15 mouse cellular contexts compared by ENCODE assay signal in the genomic region with DNA sequence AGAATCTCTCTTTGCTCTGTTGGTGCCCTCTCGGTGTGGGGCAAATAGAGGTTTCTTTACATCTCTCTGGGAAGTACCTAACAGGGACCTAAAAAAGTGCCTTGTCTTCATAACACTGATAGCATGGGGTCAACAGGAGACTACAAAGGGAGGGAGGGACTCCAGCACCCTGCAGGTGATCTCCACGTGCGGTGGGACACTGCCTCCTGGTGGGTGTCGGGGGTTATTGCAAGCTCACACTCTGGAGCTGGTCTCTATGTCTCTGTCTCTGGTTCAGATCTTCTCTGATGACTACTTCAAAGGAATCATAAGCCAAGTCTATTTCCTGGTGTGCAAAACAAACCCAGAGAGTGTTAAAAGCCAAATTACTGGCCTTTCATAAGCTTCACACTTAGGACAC. TPM values are rescaled to one million over a fixed set of nuclear protein-coding genes. Genes with fewer than 3 reads are reported as not detected.
DNase-seq lines count a peak whose midpoint lies in the region; ATAC-seq and TF ChIP-seq lines count a peak whose summit lies in the region.
"Had no signal": no experiment of that assay in that cellular context is flagged by ENCODE, and none has a peak within 500 bp of the region (broad histone marks: within the 10 kb centered on the region; RNA-seq: fewer than 3 reads in every experiment).

No protein-coding gene starts in this region.

- no peaks in the 10 kb centered on the region for H3K9me3 ChIP-seq in intestine, postnatal 0 days (ENCODE audit: control insufficient read depth)
- no peaks in the 10 kb centered on the region for H3K9me3 ChIP-seq in intestine, embryonic 15.5 days
- H3K9me3 ChIP-seq: embryonic facial prominence, embryonic 12.5 days; neural tube, embryonic 13.5 days had no signal

- no peak overlapping the region for H3K4me2 ChIP-seq in intestine, postnatal 0 days (replicated peaks; ENCODE audit: low read depth)
- H3K4me2 ChIP-seq in intestine, embryonic 15.5 days (replicated peaks), result no peak overlapping the region
- H3K4me2 ChIP-seq: embryonic facial prominence, embryonic 12.5 days; forebrain, embryonic 13.5 days; neural tube, embryonic 13.5 days had no signal

- no peaks in the 10 kb centered on the region for H3K27me3 ChIP-seq in intestine, postnatal 0 days (replicated peaks; ENCODE audit: control insufficient read depth, insufficient read depth, low read length)
- no peaks in the 10 kb centered on the region for H3K27me3 ChIP-seq in intestine, embryonic 15.5 days (replicated peaks)
- H3K27me3 ChIP-seq in testis, adult 2 months (ENCODE audit: control insufficient read depth, insufficient read depth, low read length), result no peaks in the 10 kb centered on the region
- H3K27me3 ChIP-seq in splenic B cell, adult 2 months (ENCODE audit: control insufficient read depth, insufficient read depth, low read length, poor library complexity, severe bottlenecking), result no peaks in the 10 kb centered on the region; the same call in 1 of the 2 replicates
- H3K27me3 ChIP-seq: embryonic facial prominence, embryonic 12.5 days; forebrain, embryonic 13.5 days; neural tube, embryonic 13.5 days had no signal

- no peak overlapping the region for H3K4me3 ChIP-seq in intestine, postnatal 0 days (ENCODE audit: low read depth, low read length)
- no peak overlapping the region for H3K4me3 ChIP-seq in intestine, embryonic 15.5 days (replicated peaks)
- no peak overlapping the region for H3K4me3 ChIP-seq in testis, adult 2 months (ENCODE audit: control insufficient read depth, low read depth, low read length)
- H3K4me3 ChIP-seq: embryonic facial prominence, embryonic 12.5 days; forebrain, embryonic 13.5 days; midbrain, embryonic 10.5 days; neural tube, embryonic 13.5 days had no signal

- H3K9ac ChIP-seq in intestine, postnatal 0 days (ENCODE audit: low read depth, low read length), result no peak overlapping the region
- H3K9ac ChIP-seq in intestine, embryonic 15.5 days, result no peak overlapping the region
- H3K9ac ChIP-seq: embryonic facial prominence, embryonic 12.5 days; forebrain, embryonic 13.5 days; neural tube, embryonic 13.5 days had no signal

- ATAC-seq in intestine, postnatal 0 days, result no peak
- no peak for ATAC-seq in intestine, embryonic 15.5 days
- ATAC-seq: forebrain, embryonic 13.5 days; intestine, embryonic 16.5 days had no signal

- peak; percentile 44 for TF ChIP-seq CTCF in intestine, postnatal 0 days (IDR thresholded peaks at IDR 0.05; ENCODE audit: low read depth)
- TF ChIP-seq CTCF in testis, adult 2 months (IDR thresholded peaks at IDR 0.05; ENCODE audit: control insufficient read depth, insufficient read depth, insufficient replicate concordance, low read depth, low read length), result peak; percentile 93; the same call in 1 of the 2 replicates

- no peaks in the 10 kb centered on the region for H3K4me1 ChIP-seq in intestine, postnatal 0 days (replicated peaks; ENCODE audit: control insufficient read depth, insufficient read depth, low read length)
- no peaks in the 10 kb centered on the region for H3K4me1 ChIP-seq in intestine, embryonic 15.5 days (replicated peaks)
- H3K4me1 ChIP-seq in testis, adult 2 months (ENCODE audit: control insufficient read depth, insufficient read depth, low read length), result peaks cover 2% of the 10 kb centered on the region

- no peaks in the 10 kb centered on the region for H3K36me3 ChIP-seq in intestine, postnatal 0 days (ENCODE audit: control insufficient read depth, insufficient read depth)
- H3K36me3 ChIP-seq in intestine, embryonic 15.5 days, result no peaks in the 10 kb centered on the region
- no peaks in the 10 kb centered on the region for H3K36me3 ChIP-seq in testis, adult 2 months (ENCODE audit: control insufficient read depth, insufficient read depth, low read length)
- H3K36me3 ChIP-seq in splenic B cell, adult 2 months (ENCODE audit: control insufficient read depth, insufficient read depth, low read length, poor library complexity, severe bottlenecking), result no peaks in the 10 kb centered on the region
- H3K36me3 ChIP-seq: embryonic facial prominence, embryonic 12.5 days; midbrain, embryonic 10.5 days; neural tube, embryonic 13.5 days had no signal

- H3K27ac ChIP-seq in intestine, postnatal 0 days (ENCODE audit: low read depth, low read length), result no peak overlapping the region
- H3K27ac ChIP-seq in intestine, embryonic 15.5 days, result no peak overlapping the region
- H3K27ac ChIP-seq in testis, adult 2 months (ENCODE audit: control insufficient read depth, insufficient read depth, low read depth, low read length), result no peak overlapping the region
- H3K27ac ChIP-seq: embryonic facial prominence, embryonic 12.5 days; forebrain, embryonic 13.5 days; midbrain, embryonic 10.5 days; neural tube, embryonic 13.5 days had no signal

- DNase-seq in testis, postnatal 14 days (ENCODE audit: low spot score), result no peak
- DNase-seq in R1 (ENCODE audit: low read depth, low spot score) (peak; percentile 73), adipocyte (ENCODE audit: low spot score) (no peak)
- peak; percentile 2 for DNase-seq in splenic B cell, adult 2 months (ENCODE audit: low read depth, low spot score)
- DNase-seq: adrenal gland, postnatal 14 days; heart, postnatal 36 days; lung, adult 2 months had no signal

- TF ChIP-seq POLR2A in testis, adult 2 months (IDR thresholded peaks at IDR 0.05; ENCODE audit: control insufficient read depth, low read depth, low read length), result no peak

- WGBS in intestine, postnatal 0 days, result 46% methylated on average over 4 of the region's 4 CpGs
- 60% methylated on average over 4 of the region's 4 CpGs for WGBS in intestine, embryonic 15.5 days

RNA-seq across cellular contexts. Expression of gene Tmem132b, which starts 47.6 kb away (rescaled TPM):
- polyA plus RNA-seq in intestine, postnatal 0 days (2015; fragmentation: Nextera tagmentation; extraction: Ambion mirVana), result 0.14 and 0.25 TPM in 2 replicates
- 0.25 and 0.28 TPM in 2 replicates for polyA plus RNA-seq in intestine, embryonic 15.5 days (2015; fragmentation: Nextera tagmentation; extraction: Ambion mirVana)
- polyA plus RNA-seq in testis, adult 2 months (2012; rRNA removed), result 0.09 and 0.13 TPM in 2 replicates

Comparison
In these comparisons a context has a peak if more than half of its experiments do, and no peak if none do; other contexts are left out.
1. DNase-seq: peak in R1 (single experiment) and splenic B cell, adult 2 months (single experiment); none in testis, postnatal 14 days (single experiment) and adipocyte (single experiment).